Mouse (Mus musculus) heart, embryonic 10.5 days (tissue): Measurements from ENCODE around the gene Babam2. TPM values are rescaled to one million over a fixed set of nuclear protein-coding genes. Genes with fewer than 3 reads are reported as not detected.
A peak's percentile ranks its signal among the peaks of the same experiment; 100 is the strongest.
"Not testable (repeated sequence)": the region's sequence is repeated elsewhere in the genome, so short reads cannot be mapped to it uniquely, and the experiment has no call there.

ENCODE experiments used
- DNase-seq: peaks from one replicate; pipeline ENCODE4 v3.0.0-alpha.2; 2017; ENCODE audit warnings: low spot score
- H3K27ac ChIP-seq: fragments of 300-500 bp; sonication (generic); 2 replicates; pipeline ENCODE4 v1.5.1; 2016; ENCODE audit warnings: mild to moderate bottlenecking
- H3K27me3 ChIP-seq: fragments of 300-500 bp; sonication (generic); 2 replicates; pipeline ENCODE4 v1.6.1; 2016; ENCODE audit warnings: mild to moderate bottlenecking; ENCODE audit not compliant: poor library complexity, insufficient read depth, severe bottlenecking
- H3K36me3 ChIP-seq: fragments of 300-500 bp; sonication (generic); 2 replicates; pipeline ENCODE4 v1.6.1; 2016; ENCODE audit warnings: mild to moderate bottlenecking, moderate library complexity
- H3K4me1 ChIP-seq: fragments of 300-500 bp; sonication (generic); 2 replicates; pipeline ENCODE4 v1.6.1; 2016; ENCODE audit warnings: mild to moderate bottlenecking
- H3K4me3 ChIP-seq: fragments of 300-500 bp; sonication (generic); 2 replicates; pipeline ENCODE4 v1.5.1; 2016; ENCODE audit warnings: mild to moderate bottlenecking, moderate library complexity
- H3K9me3 ChIP-seq: fragments of 300-500 bp; sonication (generic); 2 replicates; pipeline ENCODE4 v1.6.1; 2016; ENCODE audit warnings: mild to moderate bottlenecking, moderate library complexity
- WGBS: fragments of 180-500 bp; shearing (Covaris S2); methylation state at CpG from one replicate; pipeline ENCODE4 v1.1.7; 2016; 5-methylcytosine and 5-hydroxymethylcytosine counted together
- polyA plus RNA-seq: library from polyadenylated mRNA; unstranded; fragments of >200 nt; fragmentation: Nextera tagmentation; extraction: Ambion mirVana; gene quantifications from 2 replicates; pipeline ENCODE4 v1.2.1, GENCODE M21; 2016

Babam2 gene
- polyA plus RNA-seq, 1 experiment from 2014 or later, result 43.6 TPM

DNA sequence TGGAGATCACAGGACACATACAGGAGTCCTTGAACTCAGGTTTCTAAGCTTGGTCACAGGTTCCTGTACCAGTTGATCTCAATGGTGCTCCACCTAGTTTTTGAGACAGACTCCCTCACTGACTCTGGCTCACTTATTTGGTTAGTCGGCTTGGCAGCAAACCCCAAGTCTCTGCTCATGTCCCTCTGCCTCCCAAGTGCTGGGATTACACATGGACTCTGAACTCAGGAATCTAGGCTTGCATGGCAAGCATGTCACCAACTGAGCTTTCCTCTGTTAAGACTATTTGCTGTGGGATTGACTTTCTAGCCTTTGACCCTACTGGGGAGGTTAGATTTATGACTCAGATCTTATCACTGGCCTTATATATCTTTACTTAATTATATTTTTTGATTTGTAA, 65.3 kb downstream of the Babam2 start:
- WGBS, result 78% methylated on average over 1 of the region's 1 CpGs
- DNase-seq, result no peak
- 0 out of 2 replicates have a peak, but pooled peaks cover 2% of the 10 kb centered on the region for H3K36me3 ChIP-seq

GRCm38 (mm10) chr5:31765824-31766223, 68.3 kb downstream of the Babam2 start:
- WGBS, result 90% methylated on average over 2 of the region's 2 CpGs
- no peaks in the 10 kb centered on the region for H3K36me3 ChIP-seq
- H3K9me3 ChIP-seq, result no peaks in the 10 kb centered on the region
- no peaks in the 10 kb centered on the region for H3K27me3 ChIP-seq
- peaks cover 8% of the 10 kb centered on the region for H3K4me1 ChIP-seq
- DNase-seq, result no peak
- no peak overlapping the region for H3K4me3 ChIP-seq
- H3K27ac ChIP-seq, result no peak overlapping the region

More for the DNA sequence above, 65.3 kb downstream of the Babam2 start:
- no peaks in the 10 kb centered on the region for H3K27me3 ChIP-seq
- peaks cover 7% of the 10 kb centered on the region for H3K4me1 ChIP-seq
- H3K4me3 ChIP-seq, result no peak overlapping the region
- H3K27ac ChIP-seq, result no peak overlapping the region
- H3K9me3 ChIP-seq, result no peaks in the 10 kb centered on the region

DNA sequence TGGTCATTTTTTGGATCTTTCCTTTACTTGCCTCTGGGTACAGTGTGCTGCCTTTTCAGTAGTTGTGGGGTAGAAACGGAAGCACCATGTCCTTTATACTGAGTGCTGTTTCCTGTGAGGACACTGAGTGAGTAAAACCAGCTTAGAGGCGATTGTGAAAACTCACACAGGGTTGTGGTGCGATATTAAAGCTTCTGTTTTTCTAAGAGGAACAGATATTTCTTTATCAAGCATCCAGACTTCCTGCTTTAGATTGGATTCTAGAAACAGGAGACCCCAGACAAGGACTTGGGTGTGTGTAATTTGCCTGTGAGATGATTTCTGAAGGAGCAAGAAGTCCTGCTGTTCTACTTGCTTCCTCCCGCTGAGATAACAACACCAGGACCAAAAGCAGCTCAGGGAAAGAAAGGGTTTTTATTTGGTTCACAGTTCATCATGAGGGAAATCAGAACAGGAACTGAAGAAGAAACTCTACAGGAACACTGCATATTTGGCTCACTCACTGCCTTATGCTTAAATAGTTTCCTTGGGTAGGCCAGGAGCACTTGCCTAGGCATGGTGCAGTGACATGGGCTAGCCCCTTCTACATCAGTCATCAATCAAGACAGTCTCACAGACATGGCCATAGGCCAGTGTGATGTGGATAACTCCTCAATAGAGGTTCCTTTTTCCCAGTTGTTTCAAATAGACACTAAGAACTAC, 69.5 kb downstream of the Babam2 start:
- H3K27ac ChIP-seq, result peak overlapping the region; percentile 31; the same call in 1 of the 2 replicates
- WGBS, result 34% methylated on average over 4 of the region's 4 CpGs
- no peak overlapping the region for H3K4me3 ChIP-seq
- H3K4me1 ChIP-seq, result peaks cover 8% of the 10 kb centered on the region
- H3K9me3 ChIP-seq, result no peaks in the 10 kb centered on the region
- H3K36me3 ChIP-seq, result no peaks in the 10 kb centered on the region
- DNase-seq, result no peak
- no peaks in the 10 kb centered on the region for H3K27me3 ChIP-seq

- peaks cover 3% of the 10 kb centered on the region; the same call in 1 of the 2 replicates for H3K36me3 ChIP-seq
- H3K4me3 ChIP-seq, result no peak overlapping the region
- no peak for DNase-seq
- WGBS, result 90% methylated on average over 5 of the region's 5 CpGs
- no peaks in the 10 kb centered on the region for H3K9me3 ChIP-seq
- H3K27me3 ChIP-seq, result no peaks in the 10 kb centered on the region
- peaks cover 8% of the 10 kb centered on the region for H3K4me1 ChIP-seq
- H3K27ac ChIP-seq, result no peak overlapping the region
Observed at GRCm38 (mm10) chr5:31771486-31771885, 74.0 kb downstream of the Babam2 start.

DNA sequence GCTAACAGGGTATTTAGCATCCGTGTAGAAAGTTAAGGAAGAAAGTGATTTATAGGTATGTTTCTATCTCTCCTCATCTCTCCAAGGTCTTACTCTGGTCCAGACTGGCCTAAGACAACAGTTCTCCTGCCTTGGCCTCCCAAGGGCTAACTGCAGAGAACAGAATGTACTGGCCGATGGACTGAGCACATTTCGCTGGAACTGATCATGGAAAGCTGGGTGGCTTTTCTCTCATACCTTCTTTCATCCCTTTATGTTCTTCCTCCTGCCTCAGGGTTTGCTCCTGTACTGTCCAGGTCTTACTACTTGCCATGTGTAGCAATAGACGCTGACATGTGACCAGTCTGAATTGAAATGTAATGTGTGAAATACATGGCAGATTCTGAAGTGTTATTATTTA, 74.4 kb downstream of the Babam2 start:
- WGBS, result 92% methylated on average over 4 of the region's 4 CpGs
- H3K27me3 ChIP-seq, result no peaks in the 10 kb centered on the region
- no peaks in the 10 kb centered on the region for H3K9me3 ChIP-seq
- no peak for DNase-seq
- H3K27ac ChIP-seq, result no peak overlapping the region
- no peak overlapping the region for H3K4me3 ChIP-seq
- H3K36me3 ChIP-seq, result peaks cover 3% of the 10 kb centered on the region; the same call in 1 of the 2 replicates
- peaks cover 8% of the 10 kb centered on the region for H3K4me1 ChIP-seq

DNA sequence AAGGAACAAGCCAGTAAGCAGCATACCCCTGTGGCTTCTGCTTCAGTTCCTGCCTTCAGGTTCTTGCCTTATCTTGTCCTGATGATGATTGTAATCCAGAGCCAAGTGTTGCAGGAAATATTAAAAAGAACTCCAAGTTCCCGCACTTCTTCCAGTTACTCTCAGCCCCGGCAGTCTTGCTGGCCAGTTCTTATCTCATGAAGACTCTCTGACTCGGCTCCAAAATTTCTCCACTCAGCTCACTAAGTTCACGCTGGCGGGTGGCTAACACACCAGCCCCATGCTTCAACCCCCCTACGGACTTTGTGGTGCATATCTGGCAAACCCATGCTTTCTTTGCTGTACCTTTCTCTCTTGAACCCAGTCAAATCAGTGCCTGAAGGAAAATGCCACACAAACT, 77.5 kb downstream of the Babam2 start:
- no peak for DNase-seq
- Histone ChIP-seq H3K4me3 (no peak overlapping the region), H3K27me3 (no peaks in the 10 kb centered on the region), H3K27ac (no peak overlapping the region), H3K36me3 (peaks cover 3% of the 10 kb centered on the region; the same call in 1 of the 2 replicates), H3K9me3 (no peaks in the 10 kb centered on the region), H3K4me1 (no peaks in the 10 kb centered on the region)
- 83% methylated on average over 6 of the region's 6 CpGs for WGBS

DNA sequence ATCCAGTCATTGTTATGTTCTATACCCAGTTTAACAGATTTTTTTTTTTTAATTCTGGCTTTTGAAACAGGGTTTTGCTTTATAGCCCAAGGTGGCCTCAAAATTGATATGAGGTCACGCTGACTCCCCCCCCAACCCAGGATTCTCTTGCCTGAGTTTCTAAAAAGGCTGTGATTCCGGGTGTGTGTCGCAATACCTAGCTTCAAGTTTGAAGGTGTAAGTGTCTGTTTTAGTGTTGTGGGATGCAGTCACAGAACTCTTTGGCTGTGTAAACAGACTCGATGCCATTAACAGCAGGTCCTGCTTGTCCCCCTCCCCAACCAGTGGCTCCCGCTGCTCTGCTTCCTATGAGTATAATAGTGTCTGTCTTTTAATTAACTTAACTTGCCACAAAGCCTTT, 84.1 kb downstream of the Babam2 start:
- Histone ChIP-seq H3K4me3 (no peak overlapping the region), H3K27me3 (no peaks in the 10 kb centered on the region), H3K4me1 (peaks cover 15% of the 10 kb centered on the region; the same call in 1 of the 2 replicates), H3K27ac (no peak overlapping the region), H3K36me3 (no peaks in the 10 kb centered on the region), H3K9me3 (no peaks in the 10 kb centered on the region)
- DNase-seq, result no peak
- 85% methylated on average over 5 of the region's 5 CpGs for WGBS

- Histone ChIP-seq H3K27ac (no peak overlapping the region), H3K36me3 (no peaks in the 10 kb centered on the region), H3K4me1 (peaks cover 10% of the 10 kb centered on the region; the same call in 1 of the 2 replicates), H3K27me3 (no peaks in the 10 kb centered on the region), H3K9me3 (no peaks in the 10 kb centered on the region), H3K4me3 (no peak overlapping the region)
- DNase-seq, result no peak
- WGBS, result 77% methylated on average over 3 of the region's 3 CpGs
Observed at GRCm38 (mm10) chr5:31787201-31787600, 89.7 kb downstream of the Babam2 start.

DNA sequence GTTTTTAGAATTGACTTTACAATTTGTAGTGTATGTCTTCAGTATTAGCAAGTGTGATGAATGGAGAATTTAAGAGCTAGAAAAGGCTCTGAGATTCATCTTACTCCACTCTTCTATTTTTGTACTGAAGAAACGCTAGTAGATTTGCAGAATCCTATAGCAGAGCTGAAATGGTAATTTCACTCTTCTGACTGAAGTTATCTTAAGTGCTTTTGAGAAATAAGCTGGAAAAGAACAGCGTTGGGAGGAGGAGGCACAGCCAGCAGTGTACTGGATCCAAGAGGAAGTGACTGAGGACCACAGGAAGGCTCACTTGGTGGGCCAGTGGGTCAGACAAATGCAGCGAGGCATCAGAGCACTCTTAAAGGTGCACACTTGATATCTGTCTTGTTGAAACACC, 90.1 kb downstream of the Babam2 start:
- Histone ChIP-seq H3K36me3 (no peaks in the 10 kb centered on the region), H3K27me3 (no peaks in the 10 kb centered on the region), H3K9me3 (no peaks in the 10 kb centered on the region), H3K4me3 (no peak overlapping the region), H3K27ac (no peak overlapping the region), H3K4me1 (peaks cover 10% of the 10 kb centered on the region; the same call in 1 of the 2 replicates)
- no peak for DNase-seq
- 67% methylated on average over 3 of the region's 3 CpGs for WGBS

DNA sequence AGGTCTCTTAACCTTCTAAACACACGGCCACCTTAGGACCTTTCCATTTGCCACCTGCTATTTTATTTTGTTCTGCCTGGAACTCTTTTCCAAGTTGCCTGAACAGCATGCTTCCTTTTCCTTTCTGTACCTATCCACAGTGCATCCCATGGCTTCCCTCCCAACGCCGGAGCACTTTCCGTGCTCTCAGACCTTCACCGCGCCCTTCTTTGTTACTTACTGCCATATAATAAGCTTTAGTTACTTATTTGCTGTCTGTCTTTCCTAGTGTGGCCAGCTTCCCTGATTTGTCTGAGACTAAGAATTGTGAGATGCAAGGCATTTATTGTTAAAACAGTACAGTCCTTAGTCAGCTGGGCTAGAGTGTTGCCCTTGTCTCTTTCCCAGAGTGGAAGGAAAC, 94.9 kb downstream of the Babam2 start:
- Histone ChIP-seq H3K27me3 (no peaks in the 10 kb centered on the region), H3K4me1 (peaks cover 24% of the 10 kb centered on the region; the same call in 1 of the 2 replicates), H3K4me3 (no peak overlapping the region), H3K36me3 (no peaks in the 10 kb centered on the region), H3K27ac (no peak overlapping the region), H3K9me3 (no peaks in the 10 kb centered on the region)
- 85% methylated on average over 6 of the region's 6 CpGs for WGBS
- DNase-seq, result no peak

DNA sequence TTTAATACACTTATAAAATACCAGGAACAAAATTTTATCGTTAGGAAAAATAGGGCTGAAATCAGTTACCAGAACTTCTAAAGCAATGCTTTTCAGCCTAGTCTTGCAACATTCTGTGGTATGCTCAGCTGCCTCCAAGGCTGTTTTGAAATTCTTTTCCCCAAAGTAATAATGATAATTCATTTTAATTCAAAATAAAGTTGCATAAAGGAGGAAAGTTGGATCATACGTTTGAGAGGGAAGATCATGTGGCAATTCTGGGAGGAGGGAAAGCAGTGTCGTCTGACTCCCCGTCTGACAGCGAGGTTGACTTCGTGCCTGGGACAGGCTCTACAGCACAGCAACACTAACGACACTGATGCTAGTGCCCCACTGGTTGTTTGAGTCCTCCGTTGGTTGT, 95.4 kb downstream of the Babam2 start:
- H3K36me3 ChIP-seq, result no peaks in the 10 kb centered on the region
- 71% methylated on average over 8 of the region's 8 CpGs for WGBS
- H3K27ac ChIP-seq, result no peak overlapping the region
- no peaks in the 10 kb centered on the region for H3K27me3 ChIP-seq
- no peak for DNase-seq
- H3K4me3 ChIP-seq, result no peak overlapping the region
- H3K4me1 ChIP-seq, result peaks cover 24% of the 10 kb centered on the region; the same call in 1 of the 2 replicates
- H3K9me3 ChIP-seq, result no peaks in the 10 kb centered on the region

GRCm38 (mm10) chr5:31795414-31795813, 97.9 kb downstream of the Babam2 start:
- DNase-seq, result no peak
- WGBS, result 57% methylated on average over 3 of the region's 3 CpGs
- no peaks in the 10 kb centered on the region for H3K9me3 ChIP-seq
- H3K4me1 ChIP-seq, result peaks cover 33% of the 10 kb centered on the region; the same call in 1 of the 2 replicates
- no peak overlapping the region for H3K27ac ChIP-seq
- H3K4me3 ChIP-seq, result no peak overlapping the region
- H3K36me3 ChIP-seq, result no peaks in the 10 kb centered on the region
- no peaks in the 10 kb centered on the region for H3K27me3 ChIP-seq

DNA sequence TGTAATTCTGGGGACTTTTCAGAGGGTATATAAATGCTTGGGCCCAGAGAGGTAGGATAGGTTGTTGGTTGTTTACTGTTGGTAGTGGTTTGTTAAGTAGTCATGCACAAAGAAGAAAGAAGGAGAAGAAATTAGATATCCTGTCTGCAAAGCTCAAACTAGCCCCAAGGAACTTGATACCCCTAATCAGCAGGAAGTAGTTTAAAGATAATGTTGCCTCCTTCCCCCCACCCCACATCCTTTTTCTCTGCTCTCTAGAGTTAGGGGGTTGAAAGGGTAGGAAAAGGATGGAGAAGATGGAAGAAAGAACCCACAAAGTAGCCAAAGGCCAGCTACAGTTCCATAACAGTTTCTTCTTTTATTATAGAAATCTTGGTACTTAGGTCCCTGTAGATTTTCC, 99.5 kb downstream of the Babam2 start:
- Histone ChIP-seq H3K4me3 (no peak overlapping the region), H3K9me3 (no peaks in the 10 kb centered on the region), H3K36me3 (no peaks in the 10 kb centered on the region), H3K4me1 (peaks cover 33% of the 10 kb centered on the region; the same call in 1 of the 2 replicates), H3K27ac (no peak overlapping the region), H3K27me3 (no peaks in the 10 kb centered on the region)
- DNase-seq, result no peak

GRCm38 (mm10) chr5:31804211-31804610, 106.7 kb downstream of the Babam2 start:
- H3K4me3 ChIP-seq, H3K9me3 ChIP-seq, H3K4me1 ChIP-seq, H3K27me3 ChIP-seq, DNase-seq, H3K27ac ChIP-seq, H3K36me3 ChIP-seq: not testable (repeated sequence)
- WGBS, result 86% methylated on average over 8 of the region's 8 CpGs
